Mouse (Mus musculus) C3H10T1/2 (cell line): ENCODE measurements around the gene Eef2k. TPM values are rescaled to one million over a fixed set of nuclear protein-coding genes. Genes with fewer than 3 reads are reported as not detected.

Experiments used
- polyA plus RNA-seq, 2 experiments: library from polyadenylated mRNA; unstranded; fragments of >200 nt; fragmentation: generic; extraction: Trizol; gene quantifications; one replicate each; pipeline ENCODE4 v1.2.1; 2012; ENCODE audit warnings: missing spikeins in 2 of 2

Eef2k gene
- polyA plus RNA-seq = 10 to 100 TPM; 20.5 to 33.1 TPM

DNA sequence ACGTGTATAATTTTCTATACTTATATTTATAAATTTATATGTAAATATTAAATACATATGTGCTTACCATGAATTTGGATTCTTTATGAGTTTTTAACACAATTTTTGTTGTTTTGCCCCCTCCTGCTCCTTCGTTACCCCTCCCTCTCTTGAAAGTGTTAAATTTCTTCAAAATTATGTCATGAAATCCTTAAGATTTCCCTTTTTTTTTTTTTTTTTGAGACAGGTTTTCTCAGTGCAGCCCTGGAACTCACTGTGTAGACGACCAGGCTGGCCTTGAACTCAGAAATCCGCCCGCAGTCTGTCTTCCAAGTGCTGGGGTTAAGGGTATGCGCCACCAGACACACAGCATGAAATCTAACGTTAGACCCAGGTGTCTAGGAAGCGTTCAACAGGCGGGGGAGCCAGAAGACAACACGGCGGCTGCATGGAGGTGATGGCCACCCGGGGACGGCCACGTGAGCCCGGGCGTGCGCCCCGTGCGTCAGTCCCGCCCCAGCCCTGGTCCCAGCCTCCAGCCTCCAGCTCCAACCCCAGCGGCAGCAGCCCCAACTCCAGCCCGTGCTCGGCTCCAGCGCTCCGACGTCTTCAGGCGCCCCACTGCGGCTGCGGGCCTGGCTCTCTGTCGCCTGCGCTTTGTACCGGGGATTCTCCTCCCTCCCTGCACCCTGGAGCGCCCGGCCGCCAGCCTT is at the start of gene Eef2k:
Gene Eef2k, plus strand, starts transcription at position 487 of the 692 bp plus-strand sequence.

DNA sequence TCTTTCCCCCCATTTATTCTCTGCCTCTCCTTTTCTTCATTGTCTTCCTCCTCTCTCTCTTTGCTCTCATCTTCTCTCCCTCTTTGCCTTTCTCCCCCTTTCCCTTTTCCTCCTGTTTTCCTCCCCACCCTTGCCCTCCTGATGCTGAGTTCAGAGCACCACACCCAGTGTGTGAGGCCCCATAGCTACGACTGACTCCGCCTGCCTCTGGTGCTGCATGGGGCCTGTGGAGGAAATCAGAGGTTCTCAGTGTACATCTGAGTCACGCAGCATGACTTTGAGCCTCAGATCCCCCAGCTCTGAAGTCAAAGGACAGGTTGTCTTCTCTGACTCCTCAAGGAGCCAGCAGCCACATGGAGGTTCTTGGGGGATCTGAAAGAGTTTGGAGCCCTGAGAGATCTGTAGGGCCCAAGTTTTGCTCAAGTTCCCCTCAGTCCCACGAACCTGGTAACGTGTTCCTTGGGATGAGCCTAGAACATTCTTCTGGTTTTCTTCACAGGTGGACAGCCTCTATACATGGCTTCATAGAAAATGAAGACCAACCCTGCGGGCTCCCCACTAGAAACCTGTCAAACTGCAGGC is 30.7 kb upstream of the Eef2k start, which contains the start of gene Gm5737:
Gene Gm5737, plus strand, starts transcription at position 532 of the 582 bp plus-strand sequence.

DNA sequence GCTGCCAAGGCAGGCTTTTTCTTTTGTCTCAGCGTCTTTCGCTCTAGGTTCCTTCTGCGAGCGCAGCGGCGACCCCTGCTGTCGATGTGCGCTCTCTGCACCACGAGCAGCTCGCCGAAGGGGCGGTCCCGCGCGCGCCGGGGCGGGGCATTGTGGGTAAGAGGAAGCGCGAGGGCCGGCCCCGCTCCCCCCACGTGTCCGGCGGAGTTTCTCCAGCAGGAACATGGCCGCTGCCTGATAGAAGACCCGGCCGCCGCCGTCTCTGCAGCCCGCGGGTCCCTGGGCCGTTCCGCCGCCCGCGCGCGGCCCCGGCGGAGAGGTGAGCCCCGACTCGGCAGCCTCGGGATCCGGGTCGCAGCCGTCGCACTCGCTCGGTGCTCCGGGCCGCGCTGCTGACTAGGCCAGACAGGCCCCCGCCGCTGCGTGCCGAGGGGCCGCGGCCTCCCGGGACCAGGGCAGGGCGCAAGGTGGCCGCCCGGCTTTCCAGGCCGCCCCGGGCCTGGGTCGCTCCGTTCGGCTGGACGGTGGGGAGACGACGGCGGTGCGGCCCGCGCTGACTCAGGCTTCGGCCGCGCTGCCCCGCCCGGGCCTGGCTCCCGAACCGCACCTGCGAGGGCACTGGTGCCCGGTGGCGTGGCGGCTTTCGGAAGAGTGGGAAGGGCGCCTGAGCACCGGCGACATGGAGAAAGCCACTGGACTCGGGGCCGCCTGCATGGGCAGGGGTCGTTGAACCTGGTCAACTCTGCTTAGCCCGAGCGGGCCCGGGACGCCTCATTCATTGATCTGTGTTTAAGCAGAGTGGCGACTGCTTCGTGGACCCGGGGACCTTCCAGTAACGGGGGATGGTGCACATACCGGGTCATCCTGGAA is 75.2 kb downstream of the Eef2k start, which contains the start of gene Polr3e:
Gene Polr3e, plus strand, starts transcription at position 153 of the 870 bp plus-strand sequence.

Other genes with a start within 250 kb of the Eef2k start
- 10 to 100 TPM; 34.5 to 83.1 TPM for gene Uqcrc2, start 207.7 kb upstream of the Eef2k start, polyA plus RNA-seq
- gene Pdzd9, start 172.5 kb upstream of the Eef2k start, polyA plus RNA-seq = under 1 TPM; 0.11 to 0.25 TPM
- 10 to 100 TPM; 11.8 to 39.2 TPM for gene Mosmo, start 165.2 kb upstream of the Eef2k start, polyA plus RNA-seq
- gene Vwa3a, start 103.5 kb upstream of the Eef2k start, polyA plus RNA-seq = under 1 TPM in 1 of 2 experiments, not detected in 1; 0.04 TPM
- not detected for gene Gm5737, start 30.5 kb upstream of the Eef2k start, polyA plus RNA-seq
- gene Polr3e, start 74.9 kb downstream of the Eef2k start, polyA plus RNA-seq = 1 to 10 TPM; 4.2 to 6.6 TPM
- gene Cdr2, start 139.5 kb downstream of the Eef2k start, polyA plus RNA-seq = 1 to 10 TPM; 2.0 to 4.6 TPM
- under 1 TPM; 0.04 to 0.14 TPM for gene Mfsd13b, start 139.7 kb downstream of the Eef2k start, polyA plus RNA-seq
- 10 to 100 TPM in 1 of 2 experiments, 1 to 10 TPM in 1; 6.5 to 51.4 TPM for gene Mettl9, start 191.6 kb downstream of the Eef2k start, polyA plus RNA-seq
- gene Igsf6, start 231.7 kb downstream of the Eef2k start, polyA plus RNA-seq = under 1 TPM in 1 of 2 experiments, not detected in 1; 0.04 TPM
- gene Otoa, start 238.8 kb downstream of the Eef2k start, polyA plus RNA-seq = under 1 TPM in 1 of 2 experiments, not detected in 1; 0.02 TPM